Mouse (Mus musculus) ZHBTc4 (cell line): ENCODE results near the gene Chrnb1.

Source experiments
- DNase-seq: peaks from one replicate; pipeline ENCODE4 v3.0.0-alpha.2; 2011; ENCODE audit warnings: low read depth, low spot score

The Chrnb1 gene

GRCm38 (mm10) chr11:69795168-69795982 is at the start of gene Chrnb1:
Chrnb1 (minus strand) TSS chr11:69795943.
- DNase-seq: peak; percentile 98

- no peak for DNase-seq
Observed at GRCm38 (mm10) chr11:69838714-69839104, 43.0 kb upstream of the Chrnb1 start.

GRCm38 (mm10) chr11:69837952-69838713 is 42.4 kb upstream of the Chrnb1 start, which contains the start of gene Tmem256:
Tmem256 (plus strand) TSS chr11:69838514.
- peak; percentile 99 for DNase-seq

GRCm38 (mm10) chr11:69837604-69837951 is 41.8 kb upstream of the Chrnb1 start, which contains the start of gene Nlgn2:
Nlgn2 (minus strand) TSS chr11:69837784.
- DNase-seq: no peak

- DNase-seq: no peak
Observed at GRCm38 (mm10) chr11:69836703-69837576, 41.2 kb upstream of the Chrnb1 start.

- no peak for DNase-seq
Observed at GRCm38 (mm10) chr11:69835966-69836335, 40.2 kb upstream of the Chrnb1 start.

- DNase-seq: no peak
Observed at GRCm38 (mm10) chr11:69835326-69835965, 39.7 kb upstream of the Chrnb1 start.

GRCm38 (mm10) chr11:69834001-69834549 is 38.3 kb upstream of the Chrnb1 start:
- DNase-seq: peak; percentile 84

GRCm38 (mm10) chr11:69833554-69833953 is 37.8 kb upstream of the Chrnb1 start:
- DNase-seq: no peak

- peak; percentile 36 for DNase-seq
Observed at GRCm38 (mm10) chr11:69828832-69829231, 33.1 kb upstream of the Chrnb1 start.

- no peak for DNase-seq
Observed at GRCm38 (mm10) chr11:69823456-69823855, 27.7 kb upstream of the Chrnb1 start.

- DNase-seq: no peak
Observed at GRCm38 (mm10) chr11:69822080-69822479, 26.3 kb upstream of the Chrnb1 start, which contains the start of gene Spem1. Spem1 (minus strand) TSS chr11:69822180.

- no peak for DNase-seq
Observed at GRCm38 (mm10) chr11:69818871-69819270, 23.1 kb upstream of the Chrnb1 start.

- DNase-seq: no peak
Observed at GRCm38 (mm10) chr11:69818365-69818764, 22.6 kb upstream of the Chrnb1 start, which contains the start of gene Spem2. Spem2 (minus strand) TSS chr11:69818465.

GRCm38 (mm10) chr11:69816520-69816919 is 20.8 kb upstream of the Chrnb1 start:
- DNase-seq: no peak

- no peak for DNase-seq
Observed at GRCm38 (mm10) chr11:69815155-69815554, 19.4 kb upstream of the Chrnb1 start, which contains the start of gene Gm39566. Gm39566 (minus strand) TSS chr11:69815298.

- no peak for DNase-seq
Observed at GRCm38 (mm10) chr11:69810280-69810679, 14.5 kb upstream of the Chrnb1 start.

GRCm38 (mm10) chr11:69807641-69808040 is 11.9 kb upstream of the Chrnb1 start:
- DNase-seq: no peak

- no peak for DNase-seq
Observed at GRCm38 (mm10) chr11:69806378-69806777, 10.6 kb upstream of the Chrnb1 start.
